Comparison of ENCODE assay signal across 14 mouse cellular contexts in the genomic region with DNA sequence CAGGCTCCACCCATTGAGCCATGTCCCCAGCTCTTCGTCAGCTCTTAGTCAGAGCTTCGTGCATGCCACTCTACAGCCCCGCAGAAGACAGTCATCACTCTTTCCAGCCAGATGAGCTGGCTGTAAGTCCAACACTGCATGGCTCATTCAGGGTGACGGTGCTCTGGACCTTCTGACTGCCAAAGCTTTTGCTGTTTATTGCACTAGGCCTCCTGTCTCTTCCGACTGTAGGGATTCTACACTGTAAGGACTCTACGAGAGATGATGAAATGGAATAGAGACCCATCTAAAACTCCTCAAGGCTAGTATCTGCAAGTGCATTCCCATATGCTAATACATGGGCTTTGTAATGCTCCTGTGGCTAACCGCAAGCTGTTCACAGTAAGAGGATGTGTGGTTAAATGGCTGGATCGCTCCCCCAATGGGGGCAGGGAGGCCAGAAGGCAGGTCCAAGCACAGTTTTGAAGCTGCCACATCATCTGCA.
DNase-seq lines count a peak whose midpoint lies in the region; ATAC-seq and TF ChIP-seq lines count a peak whose summit lies in the region.
"Had no signal": no experiment of that assay in that cellular context is flagged by ENCODE, and none has a peak within 500 bp of the region (broad histone marks: within the 10 kb centered on the region; RNA-seq: fewer than 3 reads in every experiment).

No protein-coding gene starts in this region.

- dilution Hi-C loops in CH12.LX (cut with MboI; ENCODE audit: extremely low pct_ligation_motif_present, extremely low pct_unique_long_range_greater_than_20kb, low sequenced_read_pairs), result no loop called here

- in situ Hi-C loops in CH12.LX (cut with MboI; ENCODE audit: low pct_ligation_motif_present, low pct_unique_long_range_greater_than_20kb, low sequenced_read_pairs), result no loop called here

- peak; percentile 37 for DNase-seq in CH12.LX (ENCODE audit: extremely low read depth)
- DNase-seq in spleen, postnatal 14 days (ENCODE audit: low spot score in 2 of 2), result no peak
- no peak for DNase-seq in layer of hippocampus, adult 11-12 months (ENCODE audit: low spot score)
- DNase-seq: cerebellum, adult 18-20 months; lung, postnatal 14 days had no signal

- H3K27ac ChIP-seq in neural tube, embryonic 12.5 days, result 0 out of 2 replicates have a peak overlapping the region, but pooled peaks have one; percentile 32
- H3K27ac ChIP-seq in neural tube, embryonic 15.5 days (replicated peaks), result no peak overlapping the region
- no peak overlapping the region for H3K27ac ChIP-seq in CH12.LX (ENCODE audit: insufficient read depth, low read depth)
- no peak overlapping the region for H3K27ac ChIP-seq in heart, embryonic 11.5 days (ENCODE audit: low read depth, low read length)
- H3K27ac ChIP-seq: embryonic facial prominence, embryonic 12.5 days; hindbrain, embryonic 14.5 days; left cerebral cortex, adult 2 months; stomach, embryonic 15.5 days had no signal

- WGBS in neural tube, embryonic 12.5 days, result 74% methylated on average over 8 of the region's 8 CpGs
- WGBS in neural tube, embryonic 15.5 days, result 69% methylated on average over 8 of the region's 8 CpGs
- 77% methylated on average over 8 of the region's 8 CpGs for WGBS in heart, embryonic 11.5 days (ENCODE audit: insufficient replicate concordance)

- H3K4me1 ChIP-seq in neural tube, embryonic 12.5 days, result peaks cover 28% of the 10 kb centered on the region
- peaks cover 26% of the 10 kb centered on the region for H3K4me1 ChIP-seq in neural tube, embryonic 15.5 days
- peaks cover 0 to 10% of the 10 kb centered on the region in 2 experiments; a peak in 2 of 4 replicates for H3K4me1 ChIP-seq in CH12.LX (ENCODE audit: control insufficient read depth in 1 of 2, insufficient read depth in 2 of 2)
- peaks cover 16% of the 10 kb centered on the region for H3K4me1 ChIP-seq in megakaryocyte, embryonic 14.5 days
- peaks cover 12% of the 10 kb centered on the region; the same call in 1 of the 2 replicates for H3K4me1 ChIP-seq in heart, embryonic 11.5 days (ENCODE audit: control insufficient read depth, insufficient read depth, low read length)

- no peaks in the 10 kb centered on the region for H3K9me3 ChIP-seq in neural tube, embryonic 12.5 days
- H3K9me3 ChIP-seq in neural tube, embryonic 15.5 days (replicated peaks), result no peaks in the 10 kb centered on the region
- H3K9me3 ChIP-seq in CH12.LX (replicated peaks; ENCODE audit: low read length), result peaks cover 5% of the 10 kb centered on the region
- peaks cover 21% of the 10 kb centered on the region for H3K9me3 ChIP-seq in megakaryocyte, embryonic 14.5 days
- H3K9me3 ChIP-seq in heart, embryonic 11.5 days (replicated peaks; ENCODE audit: control insufficient read depth, low read length), result no peaks in the 10 kb centered on the region
- H3K9me3 ChIP-seq: embryonic facial prominence, embryonic 12.5 days; stomach, embryonic 15.5 days had no signal

- H3K9ac ChIP-seq in neural tube, embryonic 12.5 days, result no peak overlapping the region
- no peak overlapping the region for H3K9ac ChIP-seq in neural tube, embryonic 15.5 days (replicated peaks)
- H3K9ac ChIP-seq in CH12.LX (ENCODE audit: insufficient read depth, low read depth), result no peak overlapping the region
- no peak overlapping the region for H3K9ac ChIP-seq in heart, embryonic 11.5 days (ENCODE audit: low read depth, low read length)
- H3K9ac ChIP-seq: hindbrain, embryonic 14.5 days; stomach, embryonic 15.5 days had no signal

- no peak for TF ChIP-seq RAD21 in CH12.LX (IDR thresholded peaks at IDR 0.05; ENCODE audit: low read depth, low read length)

- TF ChIP-seq CTCF in CH12.LX (conservative IDR thresholded peaks at IDR 0.05 in 1 of 2, IDR thresholded peaks at IDR 0.05 in 1 of 2; ENCODE audit: low read depth in 2 of 2, low read length in 2 of 2), result no peak

- peaks cover 9% of the 10 kb centered on the region for H3K36me3 ChIP-seq in neural tube, embryonic 12.5 days
- H3K36me3 ChIP-seq in neural tube, embryonic 15.5 days, result 0 out of 2 replicates have a peak, but pooled peaks cover under 1% of the 10 kb centered on the region
- no peaks in the 10 kb centered on the region for H3K36me3 ChIP-seq in CH12.LX (replicated peaks in 1 of 2; ENCODE audit: control insufficient read depth in 1 of 2, insufficient read depth in 1 of 2, low read length in 1 of 2)
- H3K36me3 ChIP-seq in megakaryocyte, embryonic 14.5 days (replicated peaks; ENCODE audit: low read length), result no peaks in the 10 kb centered on the region
- no peaks in the 10 kb centered on the region for H3K36me3 ChIP-seq in heart, embryonic 11.5 days (ENCODE audit: control insufficient read depth, insufficient read depth, low read length)
- H3K36me3 ChIP-seq: embryonic facial prominence, embryonic 12.5 days; stomach, embryonic 15.5 days had no signal

- TF ChIP-seq POLR2A in CH12.LX (IDR thresholded peaks at IDR 0.05; ENCODE audit: low read depth, low read length), result no peak

- H3K27me3 ChIP-seq in neural tube, embryonic 12.5 days (replicated peaks), result no peaks in the 10 kb centered on the region
- H3K27me3 ChIP-seq in neural tube, embryonic 15.5 days (replicated peaks), result no peaks in the 10 kb centered on the region
- peaks cover 82% of the 10 kb centered on the region for H3K27me3 ChIP-seq in CH12.LX (replicated peaks)
- H3K27me3 ChIP-seq in megakaryocyte, embryonic 14.5 days (replicated peaks), result peaks cover 92% of the 10 kb centered on the region
- no peaks in the 10 kb centered on the region for H3K27me3 ChIP-seq in heart, embryonic 11.5 days (ENCODE audit: control insufficient read depth, insufficient read depth, low read length)
- H3K27me3 ChIP-seq: embryonic facial prominence, embryonic 12.5 days; stomach, embryonic 15.5 days had no signal

- no peak for TF ChIP-seq EP300 in CH12.LX (IDR thresholded peaks at IDR 0.05; ENCODE audit: low read length)

- no peaks in the 10 kb centered on the region for H3K79me2 ChIP-seq in CH12.LX (replicated peaks; ENCODE audit: control insufficient read depth, extremely low read depth, insufficient read depth, poor library complexity, severe bottlenecking)

- ATAC-seq in neural tube, embryonic 12.5 days (ENCODE audit: low FRiP score, low read depth), result no peak
- ATAC-seq in neural tube, embryonic 15.5 days (ENCODE audit: low FRiP score), result no peak
- peak; percentile 15 for ATAC-seq in activated CD4-positive, CD25-positive, alpha-beta regulatory T cell, adult 4 months
- no peak for ATAC-seq in heart, embryonic 11.5 days (replicated peaks; ENCODE audit: insufficient number of reproducible peaks, low FRiP score, low TSS enrichment)

- no peak overlapping the region for H3K4me3 ChIP-seq in neural tube, embryonic 12.5 days
- H3K4me3 ChIP-seq in neural tube, embryonic 15.5 days (replicated peaks), result no peak overlapping the region
- no peak overlapping the region for H3K4me3 ChIP-seq in CH12.LX (replicated peaks in 1 of 3; ENCODE audit: low read depth in 2 of 3, low read length in 2 of 3, poor library complexity in 1 of 3)
- H3K4me3 ChIP-seq in megakaryocyte, embryonic 14.5 days (replicated peaks), result peak overlapping the region; percentile 29
- no peak overlapping the region for H3K4me3 ChIP-seq in heart, embryonic 11.5 days (ENCODE audit: low read depth, low read length)
- H3K4me3 ChIP-seq: embryonic facial prominence, embryonic 12.5 days; left cerebral cortex, adult 2 months; stomach, embryonic 15.5 days had no signal

- no peak overlapping the region for H3K4me2 ChIP-seq in neural tube, embryonic 12.5 days (replicated peaks)
- H3K4me2 ChIP-seq in neural tube, embryonic 15.5 days, result no peak overlapping the region
- no peak overlapping the region for H3K4me2 ChIP-seq in CH12.LX (ENCODE audit: insufficient read depth, low read depth, poor library complexity, severe bottlenecking)
- no peak overlapping the region for H3K4me2 ChIP-seq in heart, embryonic 11.5 days
- H3K4me2 ChIP-seq: embryonic facial prominence, embryonic 12.5 days; hindbrain, embryonic 14.5 days; stomach, embryonic 15.5 days had no signal

TF ChIP-seq in CH12.LX, 34 proteins besides CTCF, POLR2A, EP300 and RAD21:
- TF ChIP-seq MAFK (IDR thresholded peaks at IDR 0.05; ENCODE audit: insufficient replicate concordance, low read length), result 0 out of 2 replicates have a peak, but pooled peaks have one; percentile 34
- no peak for TF ChIP-seq CHD2 (IDR thresholded peaks at IDR 0.05; ENCODE audit: low read length)
